Mouse (Mus musculus) lung, postnatal 25 days (tissue): ENCODE measurements around the gene Thoc5.

Source experiments
- DNase-seq: peaks from one replicate; pipeline ENCODE4 v3.0.0; 2022; ENCODE audit warnings: low spot score

Thoc5 gene

GRCm38 (mm10) chr11:4906231-4906630 lies 11.1 kb downstream of the Thoc5 start:
- no peak for DNase-seq

GRCm38 (mm10) chr11:4916068-4916467 lies 20.9 kb downstream of the Thoc5 start:
- DNase-seq: peak; percentile 59

GRCm38 (mm10) chr11:4921281-4921680 lies 26.2 kb downstream of the Thoc5 start:
- DNase-seq: no peak

- DNase-seq: no peak
Observed at GRCm38 (mm10) chr11:4921751-4922150, 26.6 kb downstream of the Thoc5 start.

- no peak for DNase-seq
Observed at GRCm38 (mm10) chr11:4927224-4927623, 32.1 kb downstream of the Thoc5 start.

GRCm38 (mm10) chr11:4931009-4931601 lies 36.0 kb downstream of the Thoc5 start:
- no peak for DNase-seq

GRCm38 (mm10) chr11:4936243-4936642 lies 41.1 kb downstream of the Thoc5 start:
- no peak for DNase-seq

GRCm38 (mm10) chr11:4946530-4946929 lies 51.4 kb downstream of the Thoc5 start:
- no peak for DNase-seq

- DNase-seq: peak; percentile 16
Observed at GRCm38 (mm10) chr11:4946947-4947812, 52.1 kb downstream of the Thoc5 start.

GRCm38 (mm10) chr11:4947813-4948174 lies 52.7 kb downstream of the Thoc5 start, which contains the start of gene Nefh:
TSS of gene Nefh (minus strand) at chr11:4948064.
- no peak for DNase-seq

- no peak for DNase-seq
Observed at GRCm38 (mm10) chr11:4948792-4949191, 53.7 kb downstream of the Thoc5 start.

GRCm38 (mm10) chr11:4949256-4950044 lies 54.3 kb downstream of the Thoc5 start:
- no peak for DNase-seq

- no peak for DNase-seq
Observed at GRCm38 (mm10) chr11:4953401-4953800, 58.3 kb downstream of the Thoc5 start.

GRCm38 (mm10) chr11:4953918-4954317 lies 58.8 kb downstream of the Thoc5 start:
- DNase-seq: no peak

- DNase-seq: no peak
Observed at GRCm38 (mm10) chr11:4963099-4963808, 68.1 kb downstream of the Thoc5 start.

GRCm38 (mm10) chr11:4966325-4966724 lies 71.2 kb downstream of the Thoc5 start:
- no peak for DNase-seq

- DNase-seq: no peak
Observed at GRCm38 (mm10) chr11:4966888-4967287, 71.8 kb downstream of the Thoc5 start.

- no peak for DNase-seq
Observed at GRCm38 (mm10) chr11:4967549-4967948, 72.4 kb downstream of the Thoc5 start.

GRCm38 (mm10) chr11:4968376-4968775 lies 73.3 kb downstream of the Thoc5 start:
- no peak for DNase-seq

- DNase-seq: peak; percentile 59
Observed at GRCm38 (mm10) chr11:4972967-4973870, 78.1 kb downstream of the Thoc5 start.

- no peak for DNase-seq
Observed at GRCm38 (mm10) chr11:4973871-4974256, 78.7 kb downstream of the Thoc5 start.
